Mouse (Mus musculus) CH12.LX (cell line): ENCODE data around the gene Pik3ca.
A peak's percentile ranks its signal among the peaks of the same experiment; 100 is the strongest.

ENCODE experiments used
- CTCF ChIP-seq, 2 experiments: IDR thresholded peaks in 1 of 2; conservative IDR thresholded peaks in 1 of 2; 2 replicates each; pipeline ENCODE4 v1.5.1; 2011 to 2012; ENCODE audit warnings: low read depth in 2 of 2, low read length in 2 of 2, improper control_type of control experiment in 1 of 2, inconsistent platforms in 1 of 2, mild to moderate bottlenecking in 1 of 2, moderate library complexity in 1 of 2
- EP300 ChIP-seq: IDR thresholded peaks from 2 replicates; pipeline ENCODE4 v1.6.1; 2011; ENCODE audit warnings: low read length, improper control_type of control experiment
- ZKSCAN1 ChIP-seq: IDR thresholded peaks from 2 replicates; pipeline ENCODE4 v1.6.1; 2012; ENCODE audit warnings: low read depth, inconsistent platforms, low read length, improper control_type of control experiment, borderline replicate concordance

DNA sequence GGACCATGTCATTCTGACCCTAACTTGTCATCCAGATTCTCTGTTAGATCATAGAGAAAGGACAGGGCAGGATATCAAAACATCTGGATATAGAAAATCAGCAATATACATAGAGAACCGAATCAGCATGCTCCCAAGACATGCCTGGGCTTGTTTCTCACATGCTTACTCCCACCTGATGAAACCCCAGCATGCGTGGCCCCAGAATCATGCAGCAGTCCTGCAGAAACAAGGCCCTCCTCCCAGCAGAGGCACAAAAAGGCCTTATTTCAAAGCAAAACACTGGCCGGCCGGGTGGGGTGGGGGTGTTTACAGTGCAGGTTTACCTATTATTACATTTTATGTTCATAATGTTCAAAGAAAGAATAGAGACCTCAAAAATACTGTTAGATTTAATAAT is 33.3 kb upstream of the Pik3ca start:
- TF ChIP-seq CTCF (conservative IDR thresholded peaks at IDR 0.05 in 1 of 2, IDR thresholded peaks at IDR 0.05 in 1 of 2; ENCODE audit: low read depth in 2 of 2, low read length in 2 of 2) (no peak), ZKSCAN1 (no peak), EP300 (peak; percentile 46; the same call in 1 of the 2 replicates)
